Mouse (Mus musculus): ENCODE results near the gene Kctd17.

The Kctd17 gene

DNA sequence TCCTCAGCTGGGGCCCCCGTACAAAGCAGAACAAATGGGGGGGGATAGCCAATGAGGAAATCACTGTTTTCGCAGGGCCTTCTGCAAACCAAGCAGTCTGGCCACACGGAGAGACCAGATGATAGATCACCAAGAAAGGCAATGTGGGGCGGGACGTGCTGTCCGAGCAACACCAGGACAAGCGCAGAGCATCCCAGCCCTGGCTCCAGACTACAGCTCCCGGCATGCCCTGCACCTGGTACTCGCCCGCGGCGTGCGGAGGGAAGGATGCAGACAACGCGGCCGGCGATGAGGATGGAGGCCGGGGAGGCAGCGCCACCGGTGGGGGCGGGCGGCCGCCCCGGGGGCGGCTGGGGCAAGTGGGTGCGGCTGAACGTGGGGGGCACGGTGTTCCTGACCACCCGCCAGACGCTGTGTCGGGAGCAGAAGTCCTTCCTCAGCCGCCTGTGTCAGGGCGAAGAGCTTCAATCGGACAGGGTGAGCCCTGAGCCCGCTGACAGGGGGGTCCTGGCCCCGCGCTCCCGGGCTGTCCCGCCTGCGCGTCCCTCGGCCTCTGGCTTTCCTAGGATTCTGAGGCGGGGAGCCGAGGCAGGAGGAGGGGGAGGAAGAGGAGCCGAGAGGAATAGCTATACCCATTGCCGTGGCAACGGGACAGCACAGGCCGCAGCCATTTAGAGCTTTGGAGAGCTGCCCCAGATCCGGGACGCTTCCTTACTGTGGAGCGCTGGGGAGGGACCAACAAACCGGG is at the start of gene Kctd17:
Gene Kctd17 (plus strand): TSS at position 174 of the 748 bp plus-strand sequence.
- DNase-seq (ENCODE audit: low spot score): peak; percentile 59

DNA sequence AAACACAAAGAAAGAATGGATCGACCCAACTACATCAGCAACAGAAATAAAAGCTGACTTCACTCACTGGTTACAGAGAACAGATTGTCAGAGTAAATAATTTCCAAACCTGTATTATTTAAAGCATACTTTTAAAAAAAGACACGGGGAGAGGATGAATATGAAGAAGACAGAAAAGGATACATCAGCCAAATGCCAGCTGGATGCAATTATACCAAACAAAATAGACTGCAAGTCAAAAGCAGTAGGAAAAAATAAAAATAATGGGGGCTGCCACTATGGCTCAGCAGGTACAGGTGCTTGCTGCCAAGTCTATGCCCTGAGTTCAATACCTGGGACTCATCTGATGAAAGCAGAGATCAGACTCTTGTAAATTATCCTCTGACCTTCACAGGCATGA is 48.2 kb upstream of the Kctd17 start:
- DNase-seq (ENCODE audit: low spot score): no peak

DNA sequence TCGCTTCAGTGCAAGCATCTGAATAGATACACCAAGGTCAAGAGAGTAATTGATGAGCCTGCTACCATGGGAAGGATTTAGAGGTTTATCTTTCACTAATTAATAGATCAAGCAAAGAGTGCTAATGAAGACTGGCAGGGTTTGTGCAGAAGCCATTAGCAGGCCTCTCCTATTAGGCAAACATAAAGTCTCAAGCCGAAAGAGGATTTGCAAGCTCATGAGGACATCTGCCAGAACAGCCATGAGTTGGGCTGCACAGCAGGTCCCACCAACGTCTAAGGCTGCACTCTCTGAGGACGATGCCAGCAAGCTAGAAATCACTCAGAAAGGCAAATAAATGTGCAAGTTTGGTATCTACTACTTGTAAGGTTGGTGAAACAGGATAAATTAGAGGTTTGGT is 47.6 kb upstream of the Kctd17 start:
- DNase-seq (ENCODE audit: low spot score): no peak

DNA sequence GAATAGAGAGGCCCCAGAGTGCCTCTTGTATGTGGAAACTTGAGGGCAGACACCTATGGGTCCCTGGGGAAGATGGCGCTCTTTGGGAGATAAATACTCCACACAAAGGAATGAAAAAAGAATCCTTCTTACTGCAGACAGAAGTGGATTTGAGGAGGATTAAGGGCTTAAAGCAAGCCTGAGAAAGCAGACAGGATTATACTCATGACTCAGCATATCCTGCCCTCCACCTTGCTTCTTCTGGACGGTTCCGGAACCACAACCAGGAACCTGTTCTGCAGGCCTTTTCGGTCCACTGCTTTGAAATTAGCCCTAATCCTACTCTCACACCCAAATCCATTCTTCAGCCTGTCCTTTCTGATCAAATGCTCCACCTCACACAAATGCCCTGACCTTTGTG is 46.2 kb upstream of the Kctd17 start:
- no peak for DNase-seq (ENCODE audit: low spot score)

DNA sequence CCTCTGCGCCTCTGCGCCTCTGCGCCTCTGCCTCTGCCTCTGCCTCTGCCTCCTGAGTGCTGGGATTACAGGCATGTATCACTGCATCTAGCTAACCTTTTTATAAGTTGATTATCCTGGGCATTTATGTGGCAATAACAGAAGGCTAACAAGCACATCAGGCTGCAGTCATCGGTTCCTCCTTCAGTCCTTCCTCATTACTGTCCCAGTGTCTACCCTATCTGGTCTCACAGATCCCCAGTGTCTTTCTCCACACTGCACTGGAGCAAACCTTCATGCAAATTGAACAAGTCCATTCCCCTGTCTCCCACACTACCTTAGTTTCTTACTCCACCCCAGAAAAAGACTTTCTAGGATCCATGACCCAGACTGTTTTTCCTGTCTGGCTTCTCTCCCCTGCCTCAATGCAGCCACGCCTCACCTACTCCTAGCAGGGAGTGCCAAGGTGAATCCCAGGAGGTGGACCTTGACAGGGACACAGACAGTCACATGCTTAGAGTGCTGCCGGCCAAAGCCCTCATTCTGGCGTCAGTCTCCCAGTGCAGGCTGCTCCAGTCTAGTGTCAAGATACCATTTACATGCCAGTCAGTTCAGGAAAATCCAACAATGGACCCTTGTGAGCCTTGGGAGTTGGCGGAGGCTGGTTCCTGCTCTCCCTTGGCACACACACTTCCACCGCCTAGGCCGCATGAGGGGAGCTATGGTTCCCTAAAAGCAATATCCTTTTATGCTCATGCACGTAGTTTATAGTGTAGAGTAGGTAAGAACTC is 44.7 kb upstream of the Kctd17 start:
- DNase-seq (ENCODE audit: low spot score): no peak

DNA sequence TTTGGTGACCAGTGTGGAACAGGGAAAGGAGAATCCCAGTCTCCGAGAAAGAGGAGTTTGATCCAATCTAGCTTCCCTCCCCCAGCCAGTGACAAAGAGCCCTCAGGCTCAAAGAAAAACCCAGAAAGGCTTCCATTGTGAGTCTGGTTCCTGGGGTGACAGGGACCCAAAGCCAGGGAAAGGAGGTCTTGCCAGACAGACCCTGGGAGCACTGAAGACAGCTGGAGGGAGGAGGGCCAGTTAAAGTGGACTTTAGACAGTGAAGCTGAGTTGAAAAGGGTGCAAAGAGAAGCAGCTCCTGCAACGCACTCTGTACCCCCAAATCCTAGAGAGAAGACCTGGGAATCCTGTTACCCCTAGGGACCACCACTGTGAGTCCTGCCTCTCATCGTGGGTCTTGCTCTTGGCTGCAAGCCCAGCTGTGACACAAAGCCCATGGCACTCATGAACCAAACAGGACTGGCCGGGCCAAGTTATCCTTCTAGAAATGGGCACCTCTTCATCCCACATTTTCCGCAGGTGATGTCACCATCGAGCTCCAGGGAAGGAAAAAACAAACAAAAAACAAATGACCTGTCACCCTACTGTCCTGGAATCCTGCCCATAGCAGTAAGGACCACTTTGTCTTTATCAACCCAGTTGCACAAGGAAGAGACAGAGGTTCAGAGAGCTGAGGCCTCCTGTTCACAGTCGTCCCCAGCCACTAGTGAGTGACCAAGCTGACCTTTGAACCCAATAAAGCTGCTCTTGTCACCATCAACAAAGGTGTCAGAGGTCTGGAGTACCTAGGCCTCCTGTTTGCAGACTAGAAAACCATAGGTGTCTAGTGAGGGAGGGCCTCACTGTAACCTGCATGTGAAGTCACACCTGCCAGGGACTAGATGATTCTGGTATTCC is 43.9 kb upstream of the Kctd17 start:
- no peak for DNase-seq (ENCODE audit: low spot score)

DNA sequence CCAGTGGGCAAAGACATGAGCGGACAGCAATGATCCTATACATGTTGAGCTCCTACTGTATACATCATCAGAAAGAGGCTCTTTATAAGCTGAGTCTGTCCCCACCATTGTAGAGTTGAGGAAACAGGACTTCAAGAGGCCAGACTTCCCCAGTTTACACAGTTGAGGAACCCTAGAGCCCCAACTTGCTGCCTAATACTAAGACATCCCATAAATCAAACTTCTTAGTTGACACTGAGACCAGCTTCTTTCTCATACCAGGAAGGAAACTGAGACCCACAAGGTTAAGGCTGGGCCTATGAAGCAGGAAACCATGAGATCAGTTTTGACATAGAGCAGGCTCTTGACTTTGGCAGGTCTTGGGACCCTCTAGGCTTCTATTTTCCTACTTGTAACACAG is 42.8 kb upstream of the Kctd17 start:
- no peak for DNase-seq (ENCODE audit: low spot score)

DNA sequence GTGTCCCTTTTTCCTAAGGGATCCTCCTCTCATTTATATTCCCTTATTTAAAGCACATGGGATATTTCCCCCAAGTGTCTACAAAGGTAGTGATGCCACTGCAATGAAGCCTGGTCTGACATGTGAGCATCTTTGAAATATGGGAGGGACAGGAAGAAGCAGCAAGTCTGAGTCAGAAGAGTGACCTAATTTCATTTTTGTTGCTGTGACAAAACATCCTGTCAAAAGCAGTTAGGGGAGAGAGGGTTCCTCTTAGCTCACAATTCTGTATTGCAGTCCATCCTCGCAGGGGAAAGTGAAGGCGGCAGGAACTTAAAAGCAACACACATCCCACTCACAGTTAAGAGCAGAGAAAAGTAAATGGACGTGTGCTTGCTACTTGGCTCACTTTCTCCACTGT is 37.5 kb upstream of the Kctd17 start:
- DNase-seq (ENCODE audit: low spot score): no peak

DNA sequence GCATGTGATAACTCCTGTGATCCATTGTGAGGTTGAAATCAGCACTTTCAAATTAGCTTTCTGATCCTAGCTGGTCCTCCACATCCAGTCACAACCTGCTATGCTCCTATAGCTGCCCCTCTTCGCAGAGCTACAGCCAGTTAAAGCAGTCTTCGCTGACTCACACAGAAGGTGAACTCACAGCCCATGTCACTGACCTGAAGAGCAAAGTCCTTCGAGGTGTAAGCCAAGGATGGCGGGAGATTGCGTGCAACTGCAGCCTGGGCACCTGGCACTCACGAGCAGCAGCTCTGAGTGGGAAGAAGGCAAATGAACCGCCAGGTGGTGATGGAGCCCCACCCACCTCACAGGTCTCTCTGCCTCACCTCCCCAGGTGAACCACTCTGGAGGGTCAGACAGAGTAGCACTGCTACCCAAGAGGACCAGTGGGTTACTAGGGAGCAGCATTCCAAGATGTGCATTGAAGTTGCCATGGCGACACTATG is 32.8 kb upstream of the Kctd17 start, which contains the start of gene Tex33:
Gene Tex33 (minus strand): TSS at position 435 of the 485 bp plus-strand sequence.
- DNase-seq (ENCODE audit: low spot score): no peak

DNA sequence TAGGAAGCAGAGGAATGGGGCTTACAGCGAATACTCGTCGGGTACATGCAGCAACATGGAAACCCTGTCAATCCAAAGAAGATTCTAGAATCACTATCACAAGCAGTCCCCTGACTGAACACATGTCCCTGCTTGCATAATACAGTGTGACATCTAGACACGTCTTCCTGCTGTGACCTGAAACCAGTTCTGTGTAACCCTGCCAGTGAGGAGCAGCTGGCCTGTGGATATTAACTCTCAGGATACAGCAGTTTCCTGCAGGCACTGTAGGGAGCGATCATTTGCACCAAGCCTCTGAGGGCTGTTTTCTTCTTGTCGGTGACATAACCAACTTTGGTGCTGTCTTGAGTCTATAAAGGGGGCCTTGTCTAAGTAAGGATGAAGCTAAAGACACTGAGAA is 27.0 kb upstream of the Kctd17 start:
- no peak for DNase-seq (ENCODE audit: low spot score)

DNA sequence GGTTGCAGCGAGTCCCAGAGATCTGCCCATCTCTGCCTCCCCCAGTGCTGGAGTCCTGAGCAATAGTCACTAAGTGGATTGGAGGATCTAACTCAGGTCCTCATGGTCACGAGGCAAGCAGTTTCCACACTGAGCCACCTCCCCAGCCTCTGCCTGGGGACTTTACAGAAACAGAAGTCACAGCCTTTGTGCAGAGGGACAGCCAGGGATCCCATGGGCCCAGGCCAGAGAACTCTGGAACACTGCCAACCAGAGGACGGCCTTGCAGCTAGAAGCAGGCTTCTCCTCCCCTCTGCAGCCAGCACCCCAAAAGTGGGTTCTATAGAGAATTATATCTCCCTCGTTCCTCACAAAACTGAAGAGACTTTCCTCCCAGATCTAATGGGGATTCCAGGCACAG is 26.4 kb upstream of the Kctd17 start:
- DNase-seq (ENCODE audit: low spot score): peak; percentile 39

DNA sequence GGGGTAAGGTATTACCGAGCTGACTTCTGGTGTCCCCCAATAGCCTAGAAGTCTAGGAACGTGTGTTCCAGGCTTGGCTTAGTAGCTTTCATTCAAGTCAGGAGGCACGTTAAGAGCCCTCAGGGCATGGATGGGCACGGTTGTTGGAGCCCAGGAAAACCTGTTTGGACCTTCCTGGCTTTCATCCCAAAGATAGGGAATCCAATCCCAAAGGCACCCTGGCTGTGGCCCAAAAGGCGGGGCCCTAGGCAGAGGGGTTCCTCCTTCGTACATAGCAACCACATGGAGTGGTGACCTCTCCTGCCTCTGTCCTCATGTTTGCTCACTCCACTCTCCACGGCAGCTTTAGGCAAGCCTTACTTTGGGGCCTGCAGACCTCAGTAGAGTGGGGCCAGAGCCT is 25.9 kb upstream of the Kctd17 start:
- DNase-seq (ENCODE audit: low spot score): no peak

DNA sequence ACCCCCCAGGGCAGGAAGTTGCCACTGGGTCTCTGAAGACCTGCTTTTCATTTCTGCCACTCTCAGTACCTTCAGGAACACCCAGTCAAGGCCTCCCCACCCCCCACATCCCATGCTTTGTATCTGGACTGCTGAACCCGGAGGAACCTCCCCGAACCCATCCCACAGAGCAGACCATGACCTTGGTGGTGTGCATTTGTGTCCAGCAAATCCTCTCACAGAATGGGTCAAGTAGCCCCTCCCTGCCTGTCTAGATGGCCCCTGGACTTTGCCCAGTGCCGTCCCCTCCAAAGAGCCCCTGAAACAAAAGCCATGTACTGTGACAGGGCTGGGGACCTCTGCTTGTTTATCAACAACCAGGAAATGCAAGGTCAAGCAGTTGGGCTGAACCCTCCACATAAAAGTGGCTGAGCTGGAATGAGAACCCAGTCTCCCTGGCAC is 25.0 kb upstream of the Kctd17 start:
- DNase-seq (ENCODE audit: low spot score): no peak

DNA sequence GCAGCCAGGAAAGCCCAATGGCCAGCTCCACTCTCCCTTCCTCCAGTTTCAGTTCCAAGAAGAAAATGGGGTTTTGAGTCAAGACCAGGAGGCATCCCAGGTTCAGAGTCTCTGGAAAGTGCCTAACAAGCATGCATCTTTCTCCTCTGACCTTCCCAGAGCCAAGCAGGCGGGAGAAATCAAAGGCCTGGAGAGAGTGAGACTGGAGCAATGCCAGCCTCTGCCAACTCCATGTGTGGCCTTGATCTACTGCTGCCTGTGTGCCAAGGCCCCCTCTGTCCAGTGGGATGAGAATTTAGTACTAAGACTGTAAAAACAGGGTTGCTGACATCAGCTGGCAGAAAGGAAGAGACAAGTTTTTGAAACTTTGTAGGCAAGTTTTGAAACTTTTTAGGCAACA is 24.5 kb upstream of the Kctd17 start:
- DNase-seq (ENCODE audit: low spot score): no peak

DNA sequence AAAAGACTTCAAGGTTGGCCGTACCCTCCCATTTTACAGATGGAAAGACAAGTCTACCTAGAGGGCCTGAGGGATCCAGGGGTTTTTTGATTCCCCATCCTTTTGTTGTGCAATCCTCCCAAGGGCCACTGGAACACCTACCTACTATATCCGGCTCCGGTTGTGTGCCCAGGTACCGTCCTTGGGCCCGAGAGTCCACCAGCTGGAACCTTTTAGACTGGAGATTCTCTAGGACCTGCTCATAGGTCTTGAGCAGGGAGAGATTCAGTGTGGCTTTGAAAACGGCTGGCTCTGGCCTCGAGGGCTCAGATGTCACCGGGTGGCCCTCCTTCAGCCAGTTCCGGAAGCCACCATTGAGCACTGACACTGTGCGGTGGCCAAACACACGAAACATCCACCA is 23.3 kb upstream of the Kctd17 start:
- DNase-seq (ENCODE audit: low spot score): no peak

DNA sequence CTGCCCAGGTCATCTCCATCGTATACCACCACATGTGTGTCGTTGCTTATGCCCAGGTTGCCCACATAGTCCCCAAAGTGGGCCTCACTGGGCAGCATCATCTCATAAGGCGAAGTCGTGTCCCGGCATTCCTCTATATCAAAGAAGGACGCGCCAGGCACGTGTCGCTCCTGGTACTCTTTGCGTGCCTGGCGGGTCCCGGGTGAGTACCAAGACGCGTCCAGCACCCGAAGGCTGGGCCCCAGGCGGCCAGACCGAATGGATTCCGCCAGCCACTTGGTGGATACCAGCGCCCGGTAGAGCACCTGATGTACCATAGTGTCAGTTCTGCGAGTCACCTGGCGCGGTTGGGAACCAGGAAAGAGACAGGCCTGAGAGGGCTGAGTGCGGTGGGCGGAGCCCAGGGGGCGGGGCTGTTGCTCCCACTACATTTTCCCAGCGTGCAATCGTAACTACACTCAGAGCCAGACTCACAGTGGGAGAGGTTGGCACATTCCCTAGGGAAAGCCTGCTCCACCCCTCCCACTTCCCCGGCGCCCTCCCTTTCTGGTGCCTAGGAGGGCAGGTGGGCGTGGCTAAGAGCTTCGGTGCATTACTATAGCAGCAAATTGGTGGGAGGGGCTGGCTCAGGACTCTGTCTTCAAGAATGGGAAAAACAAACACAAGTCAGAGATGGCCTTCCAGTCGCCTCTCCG is 22.7 kb upstream of the Kctd17 start, which contains the start of gene Tst:
Gene Tst (minus strand): TSS at position 391 of the 695 bp plus-strand sequence.
- peak; percentile 81 for DNase-seq (ENCODE audit: low spot score)

DNA sequence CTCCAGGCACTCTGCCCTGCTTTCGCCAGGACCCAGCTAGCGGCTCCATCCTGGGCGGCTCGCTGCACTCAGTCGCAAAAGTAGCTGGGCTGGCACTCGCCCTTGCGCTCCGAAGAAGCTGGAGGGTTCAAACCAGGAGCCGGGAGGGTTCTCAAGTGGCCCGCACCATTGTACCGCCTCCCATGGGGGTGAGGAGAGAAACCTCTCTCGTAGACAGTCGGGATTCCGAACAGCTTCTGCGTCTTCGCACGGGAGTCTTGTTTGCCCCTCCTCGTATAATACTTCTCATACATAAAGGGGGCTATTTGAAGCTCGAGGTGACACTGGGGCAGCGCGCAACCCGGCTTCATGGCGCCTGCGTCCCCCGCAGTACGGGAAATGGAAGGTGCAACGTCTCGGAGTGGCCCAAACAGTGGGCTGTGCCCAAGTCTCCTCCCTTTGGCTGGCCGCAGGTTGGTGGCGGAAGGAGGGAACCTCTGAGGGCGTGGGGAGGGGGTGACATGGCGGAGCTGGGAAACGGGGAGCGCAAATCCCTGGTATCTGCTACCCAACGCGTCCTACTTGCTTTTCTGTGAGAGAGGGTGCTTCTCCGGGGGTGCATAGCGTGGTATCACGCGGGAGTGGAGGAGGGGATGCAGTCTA is 21.9 kb upstream of the Kctd17 start, which contains the start of gene Mpst:
Gene Mpst (plus strand): TSS at position 124 of the 642 bp plus-strand sequence.
- peak; percentile 80 for DNase-seq (ENCODE audit: low spot score)

DNA sequence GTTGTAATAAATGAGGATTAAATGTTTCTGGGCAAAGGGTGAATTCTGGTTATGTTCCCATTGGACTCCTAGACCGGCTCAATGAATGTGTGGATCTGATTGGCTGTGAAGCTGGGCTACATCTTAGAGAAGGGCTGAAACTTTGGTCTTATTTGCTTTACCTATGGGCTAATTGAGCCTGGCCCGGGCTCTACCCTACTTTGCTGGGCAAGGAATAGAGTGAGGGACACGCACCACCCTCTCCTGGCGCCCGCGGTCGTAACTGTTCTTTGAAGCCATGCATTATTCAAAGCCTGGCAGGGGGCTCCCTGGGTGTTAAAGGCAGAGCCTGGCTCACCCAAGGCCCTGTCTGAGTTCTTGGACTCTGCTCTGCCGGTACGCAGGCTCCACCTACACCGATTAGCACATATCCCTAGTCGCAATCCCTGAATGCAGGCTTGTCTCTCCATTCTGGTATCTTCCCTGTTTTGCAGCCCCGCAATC is 18.8 kb upstream of the Kctd17 start:
- no peak for DNase-seq (ENCODE audit: low spot score)

DNA sequence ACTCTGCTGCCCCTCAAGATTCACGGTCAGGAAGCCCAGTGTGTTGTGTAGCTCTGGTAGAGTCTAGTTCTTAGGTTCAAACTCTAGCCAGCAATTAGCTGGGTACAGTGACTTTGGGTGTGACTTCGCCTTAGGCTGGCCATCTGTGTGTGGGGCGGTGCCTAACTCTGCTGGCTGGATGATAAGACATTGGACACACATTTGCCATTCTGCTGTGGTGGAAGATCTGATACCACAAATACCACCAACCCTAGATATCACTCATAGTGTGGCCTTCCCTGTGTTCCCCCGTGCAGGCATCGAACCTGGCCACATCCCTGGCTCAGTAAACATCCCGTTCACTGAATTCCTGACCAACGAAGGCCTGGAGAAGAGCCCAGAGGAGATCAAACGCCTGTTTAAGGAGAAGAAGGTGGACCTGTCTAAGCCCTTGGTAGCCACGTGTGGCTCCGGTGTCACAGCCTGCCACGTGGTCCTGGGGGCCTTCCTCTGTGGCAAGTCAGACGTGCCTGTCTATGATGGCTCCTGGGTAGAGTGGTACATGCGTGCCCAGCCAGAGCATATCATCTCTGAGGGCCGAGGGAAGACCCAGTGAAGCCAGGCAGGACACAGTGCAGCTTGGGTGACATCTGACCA is 15.2 kb upstream of the Kctd17 start:
- no peak for DNase-seq (ENCODE audit: low spot score)

DNA sequence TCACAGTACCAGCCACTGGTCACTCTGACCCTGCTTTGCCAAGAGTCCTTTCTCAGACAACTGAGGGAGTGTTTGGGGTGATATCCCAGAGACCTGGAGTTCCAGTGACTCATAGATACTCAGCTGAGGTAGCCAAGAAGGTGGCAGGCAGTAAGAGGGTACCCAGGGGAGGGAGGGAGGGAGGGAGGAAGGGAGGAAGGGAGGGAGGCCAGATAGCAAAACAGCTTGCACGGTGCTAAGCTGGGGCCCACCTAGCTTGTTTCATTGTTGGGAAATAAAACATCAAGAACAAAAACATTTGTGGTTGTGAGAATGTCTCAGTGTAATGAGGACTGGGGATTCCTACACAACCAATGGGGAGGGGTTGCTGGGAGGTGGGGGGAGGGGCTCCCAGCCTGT is 14.6 kb upstream of the Kctd17 start:
- no peak for DNase-seq (ENCODE audit: low spot score)

All from urinary bladder, postnatal 25 days (tissue).